ENCODE assay signal across 16 mouse cellular contexts in genomic region chr16:92620841-92621518, GRCm38 (mm10).
DNase-seq lines count a peak whose midpoint lies in the region; ATAC-seq and TF ChIP-seq lines count a peak whose summit lies in the region.
"Had no signal": no experiment of that assay in that cellular context is flagged by ENCODE, and none has a peak within 500 bp of the region (broad histone marks: within the 10 kb centered on the region; RNA-seq: fewer than 3 reads in every experiment).

No protein-coding gene starts in this region.

- H3K4me2 ChIP-seq in CH12.LX (ENCODE audit: insufficient read depth, low read depth, poor library complexity, severe bottlenecking), result peak overlapping the region; percentile 44
- H3K4me2 ChIP-seq in hindbrain, postnatal 0 days (ENCODE audit: low read depth, low read length), result no peak overlapping the region
- H3K4me2 ChIP-seq: neural tube, embryonic 13.5 days; stomach, embryonic 15.5 days had no signal

- H3K9me3 ChIP-seq in CH12.LX (replicated peaks; ENCODE audit: low read length), result peaks cover 13% of the 10 kb centered on the region
- H3K9me3 ChIP-seq in hindbrain, postnatal 0 days (ENCODE audit: low read length), result 0 out of 2 replicates have a peak, but pooled peaks cover 3% of the 10 kb centered on the region
- H3K9me3 ChIP-seq: stomach, embryonic 15.5 days had no signal

- no peaks in the 10 kb centered on the region for H3K79me2 ChIP-seq in CH12.LX (replicated peaks; ENCODE audit: control insufficient read depth, extremely low read depth, insufficient read depth, poor library complexity, severe bottlenecking)

- TF ChIP-seq POLR2A in CH12.LX (IDR thresholded peaks at IDR 0.05; ENCODE audit: low read depth, low read length), result peak; percentile 20; the same call in 1 of the 2 replicates

- ATAC-seq in monocyte, adult 5-6 weeks (replicated peaks; ENCODE audit: insufficient number of reproducible peaks, low FRiP score, low TSS enrichment, poor library complexity, severe bottlenecking), result peak; percentile 52
- ATAC-seq in hindbrain, postnatal 0 days, result no peak
- ATAC-seq: intestine, postnatal 0 days had no signal

- peak; percentile 81 for DNase-seq in heart, adult 11 months
- no peak for DNase-seq in heart, adult 8-10 months (ENCODE audit: low spot score)
- peak; percentile 95 for DNase-seq in CH12.LX (ENCODE audit: extremely low read depth)
- DNase-seq in fibroblast of lung, adult 2 months (ENCODE audit: low read depth), result peak; percentile 94
- DNase-seq in cerebellum, postnatal 10 days, result no peak
- no peak for DNase-seq in hindbrain, postnatal 0 days (ENCODE audit: low spot score)
- no peak for DNase-seq in spleen, adult 18-20 months
- DNase-seq: cerebellum, adult 11 months; gastrocnemius, postnatal 25 days; lung, postnatal 36 days; right cerebral cortex, postnatal 14 days had no signal

- TF ChIP-seq EP300 in CH12.LX (IDR thresholded peaks at IDR 0.05; ENCODE audit: low read length), result peak; percentile 66; the same call in 1 of the 2 replicates

- in situ Hi-C loops in CH12.LX (cut with MboI; ENCODE audit: low pct_ligation_motif_present, low pct_unique_long_range_greater_than_20kb, low sequenced_read_pairs), result no loop called here

- TF ChIP-seq RAD21 in CH12.LX (IDR thresholded peaks at IDR 0.05; ENCODE audit: low read depth, low read length), result no peak; the same call in 1 of the 2 replicates

- peak overlapping the region; percentile 11; the same call in 1 of the 2 replicates for H3K27ac ChIP-seq in CH12.LX (ENCODE audit: insufficient read depth, low read depth)
- H3K27ac ChIP-seq in hindbrain, postnatal 0 days, result no peak overlapping the region
- H3K27ac ChIP-seq: layer of hippocampus, adult 2 months; neural tube, embryonic 13.5 days; stomach, embryonic 15.5 days had no signal

- no peak for TF ChIP-seq CTCF in CH12.LX (conservative IDR thresholded peaks at IDR 0.05 in 1 of 2, IDR thresholded peaks at IDR 0.05 in 1 of 2; ENCODE audit: low read depth in 2 of 2, low read length in 2 of 2)
- TF ChIP-seq CTCF in hindbrain, postnatal 0 days (IDR thresholded peaks at IDR 0.05; ENCODE audit: low read depth), result no peak

- H3K9ac ChIP-seq in CH12.LX (ENCODE audit: insufficient read depth, low read depth), result no peak overlapping the region; the same call in 1 of the 2 replicates
- no peak overlapping the region for H3K9ac ChIP-seq in hindbrain, postnatal 0 days (replicated peaks; ENCODE audit: low read length)
- H3K9ac ChIP-seq: neural tube, embryonic 13.5 days; stomach, embryonic 15.5 days had no signal

- 57% methylated on average over 10 of the region's 10 CpGs for WGBS in hindbrain, postnatal 0 days

- dilution Hi-C loops in CH12.LX (cut with MboI; ENCODE audit: extremely low pct_ligation_motif_present, extremely low pct_unique_long_range_greater_than_20kb, low sequenced_read_pairs), result no loop called here

- no peak overlapping the region for H3K4me3 ChIP-seq in CH12.LX (replicated peaks in 1 of 3; ENCODE audit: low read depth in 2 of 3, low read length in 2 of 3, poor library complexity in 1 of 3)
- no peak overlapping the region for H3K4me3 ChIP-seq in hindbrain, postnatal 0 days (ENCODE audit: low read length)
- H3K4me3 ChIP-seq: layer of hippocampus, adult 2 months; neural tube, embryonic 13.5 days; stomach, embryonic 15.5 days had no signal

- no peaks in the 10 kb centered on the region for H3K27me3 ChIP-seq in CH12.LX (replicated peaks)
- no peaks in the 10 kb centered on the region for H3K27me3 ChIP-seq in hindbrain, postnatal 0 days (ENCODE audit: insufficient read depth, low read length)
- H3K27me3 ChIP-seq: neural tube, embryonic 13.5 days; stomach, embryonic 15.5 days had no signal

- H3K36me3 ChIP-seq in CH12.LX (replicated peaks in 1 of 2; ENCODE audit: control insufficient read depth in 1 of 2, insufficient read depth in 1 of 2, low read length in 1 of 2), result peaks cover 3 to 64% of the 10 kb centered on the region in 2 experiments
- H3K36me3 ChIP-seq in hindbrain, postnatal 0 days (ENCODE audit: insufficient read depth, low read length), result no peaks in the 10 kb centered on the region
- H3K36me3 ChIP-seq: neural tube, embryonic 13.5 days; stomach, embryonic 15.5 days had no signal

- H3K4me1 ChIP-seq in CH12.LX (ENCODE audit: control insufficient read depth in 1 of 2, insufficient read depth in 2 of 2), result peaks cover 23 to 56% of the 10 kb centered on the region in 2 experiments
- H3K4me1 ChIP-seq in hindbrain, postnatal 0 days (ENCODE audit: insufficient read depth, low read length), result no peaks in the 10 kb centered on the region
- H3K4me1 ChIP-seq: neural tube, embryonic 13.5 days; stomach, embryonic 15.5 days had no signal

TF ChIP-seq in CH12.LX, 34 proteins besides CTCF, POLR2A, EP300 and RAD21:
- TF ChIP-seq JUN (IDR thresholded peaks at IDR 0.05; ENCODE audit: insufficient read depth, low read depth, low read length), result no peak
- TF ChIP-seq USF2 (conservative IDR thresholded peaks at IDR 0.05; ENCODE audit: low read depth, low read length), result no peak
- peak; percentile 62 for TF ChIP-seq SIN3A (IDR thresholded peaks at IDR 0.05; ENCODE audit: low read length)
- no peak for TF ChIP-seq E2F4 (IDR thresholded peaks at IDR 0.05; ENCODE audit: insufficient replicate concordance, low read depth, low read length)
- no peak for TF ChIP-seq MAZ (IDR thresholded peaks at IDR 0.05; ENCODE audit: low read depth, low read length)
- TF ChIP-seq TBP (conservative IDR thresholded peaks at IDR 0.05; ENCODE audit: low read depth, low read length), result no peak
- peak; percentile 61; the same call in 1 of the 2 replicates for TF ChIP-seq TCF12 (IDR thresholded peaks at IDR 0.05; ENCODE audit: low read depth, low read length)
- TF ChIP-seq PAX5 (IDR thresholded peaks at IDR 0.05; ENCODE audit: low read length), result no peak
- peak; percentile 66 for TF ChIP-seq IRF4 (IDR thresholded peaks at IDR 0.05; ENCODE audit: low read depth, low read length)
- no peak for TF ChIP-seq MYC (IDR thresholded peaks at IDR 0.05; ENCODE audit: low read depth, low read length)
- TF ChIP-seq ZMIZ1 (IDR thresholded peaks at IDR 0.05; ENCODE audit: low read depth, low read length), result no peak
- no peak for TF ChIP-seq KAT2A (IDR thresholded peaks at IDR 0.05; ENCODE audit: insufficient replicate concordance, low read length)
- no peak for TF ChIP-seq ZC3H11A (IDR thresholded peaks at IDR 0.05; ENCODE audit: low read depth, low read length)
- TF ChIP-seq CHD2 (IDR thresholded peaks at IDR 0.05; ENCODE audit: low read length), result peak; percentile 82
- TF ChIP-seq JUND (conservative IDR thresholded peaks at IDR 0.05; ENCODE audit: low read depth, low read length), result no peak; the same call in 1 of the 2 replicates
- peak; percentile 61; the same call in 1 of the 2 replicates for TF ChIP-seq MEF2A (IDR thresholded peaks at IDR 0.05; ENCODE audit: borderline replicate concordance, low read depth, low read length)
- no peak for TF ChIP-seq CHD1 (IDR thresholded peaks at IDR 0.05; ENCODE audit: low read depth, low read length)
- no peak; the same call in 1 of the 2 replicates for TF ChIP-seq ELF1 (IDR thresholded peaks at IDR 0.05; ENCODE audit: low read depth, low read length)
- no peak for TF ChIP-seq SMC3 (IDR thresholded peaks at IDR 0.05; ENCODE audit: low read depth, low read length)
- no peak for TF ChIP-seq NRF1 (IDR thresholded peaks at IDR 0.05; ENCODE audit: low read depth, low read length)
- peak; percentile 51; the same call in 1 of the 2 replicates for TF ChIP-seq MXI1 (IDR thresholded peaks at IDR 0.05; ENCODE audit: low read depth, low read length)
- TF ChIP-seq RCOR1 (conservative IDR thresholded peaks at IDR 0.05; ENCODE audit: low read depth, low read length), result no peak
- peak; percentile 92 for TF ChIP-seq ETS1 (conservative IDR thresholded peaks at IDR 0.05; ENCODE audit: low read depth, low read length)
- no peak for TF ChIP-seq UBTF (IDR thresholded peaks at IDR 0.05; ENCODE audit: low read depth, low read length)
- TF ChIP-seq MAX (IDR thresholded peaks at IDR 0.05; ENCODE audit: low read length), result no peak
- TF ChIP-seq POLR2AphosphoS2 (IDR thresholded peaks at IDR 0.05; ENCODE audit: low read depth, low read length), result no peak
- TF ChIP-seq BHLHE40 (IDR thresholded peaks at IDR 0.05; ENCODE audit: low read depth, low read length), result peak; percentile 91
- peak; percentile 76 for TF ChIP-seq MAFK (IDR thresholded peaks at IDR 0.05; ENCODE audit: insufficient replicate concordance, low read length)
- TF ChIP-seq USF1 (IDR thresholded peaks at IDR 0.05; ENCODE audit: low read depth, low read length), result no peak

Comparison
In these comparisons a context has a peak if more than half of its experiments do, and no peak if none do; other contexts are left out.
1. DNase-seq: peak in heart, adult 11 months (single experiment), CH12.LX (single experiment) and fibroblast of lung, adult 2 months (single experiment); none in heart, adult 8-10 months (single experiment), cerebellum, postnatal 10 days (0 of 2), hindbrain, postnatal 0 days (single experiment) and spleen, adult 18-20 months (0 of 2).